Mouse (Mus musculus): ENCODE measurements around the gene Hp.

- TF ChIP-seq POLR2A (IDR thresholded peaks at IDR 0.05; ENCODE audit: extremely low read depth, insufficient read depth, low read length) (no peak), CTCF (IDR thresholded peaks at IDR 0.05; ENCODE audit: extremely low read depth, insufficient read depth, low read length) (no peak)
These were observed 36.8 kb downstream of the Hp start for GRCm38 (mm10) chr8:109542165-109542564.
